Mouse (Mus musculus) left cerebral cortex, postnatal 25 days (tissue): Measurements from ENCODE around the gene Gde1. TPM values are rescaled to one million over a fixed set of nuclear protein-coding genes. Genes with fewer than 3 reads are reported as not detected.
A peak's percentile ranks its signal among the peaks of the same experiment; 100 is the strongest.

Source experiments
- DNase-seq, 2 experiments: peaks; one replicate each; pipeline ENCODE4 v3.0.0; 2022; ENCODE audit warnings: low spot score in 2 of 2, mixed read lengths in 1 of 2
- intact Hi-C: fragments of 180-260 bp; cut with DNase I; formaldehyde crosslinking; loops from one replicate; pipeline ENCODE4 v1.15.1; 2025
- total RNA-seq, 2 experiments: library from RNA; stranded (reverse); gene quantifications; 2 replicates each; pipeline ENCODE4 v1.2.3; 2021

Gene Gde1
- total RNA-seq = 100 to 1,000 TPM; 288 TPM

DNA sequence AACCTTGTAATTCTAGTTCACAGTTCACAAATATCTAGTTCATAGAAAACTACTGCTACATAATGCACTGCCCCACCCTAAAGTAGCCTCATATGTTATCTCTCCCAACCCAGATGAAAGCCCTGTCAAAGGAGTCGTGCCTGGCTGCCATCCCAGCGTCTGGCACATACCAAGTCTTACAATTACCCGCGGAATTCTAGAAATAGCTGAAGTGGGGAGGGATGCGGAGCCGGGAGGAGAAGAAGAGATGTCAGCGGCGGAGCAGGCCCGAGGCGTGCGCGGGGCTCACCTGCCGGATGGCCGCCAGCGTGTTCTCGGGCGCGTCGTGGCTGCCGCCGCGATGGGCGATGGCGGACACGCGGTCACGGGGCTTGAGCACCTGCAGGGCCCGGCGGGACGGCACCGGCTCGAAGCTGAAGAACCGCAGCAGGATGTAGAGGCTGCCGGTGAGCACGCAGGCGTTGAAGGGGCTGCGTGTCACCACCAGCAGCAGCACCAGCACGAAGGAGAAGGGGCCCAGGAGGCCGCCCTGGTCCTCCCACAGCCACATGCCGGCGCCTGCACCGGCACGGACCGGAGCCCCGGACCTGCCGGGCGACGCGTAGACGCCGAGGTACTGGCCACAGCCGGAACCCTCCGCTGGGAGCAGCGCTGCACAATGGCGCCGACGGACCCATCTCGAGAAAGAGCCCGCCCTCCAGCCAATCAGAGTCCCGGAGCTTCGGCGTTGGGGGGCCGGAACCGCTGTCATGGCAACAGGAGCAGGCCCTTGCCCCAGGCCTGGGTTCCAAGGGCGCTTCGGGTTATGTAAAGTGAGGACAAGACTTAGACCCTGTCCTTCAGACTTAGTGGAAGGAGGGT lies at the start of gene Gde1:
Gene Gde1 (minus strand): TSS at position 678 of the 861 bp plus-strand sequence.
- DNase-seq = peak; percentile 95 to 96
- intact Hi-C loops = no loop called here

DNA sequence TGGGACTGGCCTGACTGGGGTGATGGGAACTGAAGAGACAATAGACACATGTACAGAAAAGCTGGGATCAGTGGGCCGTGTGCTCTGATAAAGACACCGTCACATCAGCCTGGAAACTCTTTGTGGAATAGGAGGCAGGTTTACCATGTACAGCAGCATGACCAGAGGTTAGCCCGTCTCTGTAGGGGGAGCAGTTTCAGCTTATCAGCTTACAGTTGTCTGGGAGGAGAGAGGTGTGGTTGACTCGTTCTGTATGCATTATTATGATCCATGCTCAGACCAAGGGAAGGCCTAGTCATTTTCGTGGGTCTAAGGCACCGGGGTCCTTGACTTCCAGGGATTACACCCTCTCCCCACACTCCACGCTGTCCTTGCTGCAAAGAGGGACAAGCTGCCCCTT lies 46.0 kb upstream of the Gde1 start:
- no peak for DNase-seq
- intact Hi-C loops = no loop called here

DNA sequence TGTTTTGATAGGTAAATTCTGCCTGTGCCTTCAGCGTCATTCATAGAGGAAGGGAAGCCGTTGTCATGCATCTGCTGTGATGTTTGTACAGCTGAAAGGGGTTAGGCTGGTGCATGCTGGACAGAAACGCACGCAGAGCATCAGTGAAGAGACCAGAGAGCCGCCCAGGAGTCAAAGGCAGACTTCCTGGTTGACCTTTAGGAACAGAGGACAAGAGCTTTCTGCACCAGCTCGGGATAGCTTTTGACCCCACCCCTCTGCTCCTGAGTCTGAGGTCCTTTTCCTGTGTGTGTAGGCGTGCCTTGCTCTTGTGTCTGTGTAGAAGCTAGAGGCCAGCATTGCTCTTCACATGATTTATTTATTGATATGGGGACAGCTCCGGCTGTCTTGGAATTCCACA lies 44.1 kb upstream of the Gde1 start:
- intact Hi-C loops = no loop called here

DNA sequence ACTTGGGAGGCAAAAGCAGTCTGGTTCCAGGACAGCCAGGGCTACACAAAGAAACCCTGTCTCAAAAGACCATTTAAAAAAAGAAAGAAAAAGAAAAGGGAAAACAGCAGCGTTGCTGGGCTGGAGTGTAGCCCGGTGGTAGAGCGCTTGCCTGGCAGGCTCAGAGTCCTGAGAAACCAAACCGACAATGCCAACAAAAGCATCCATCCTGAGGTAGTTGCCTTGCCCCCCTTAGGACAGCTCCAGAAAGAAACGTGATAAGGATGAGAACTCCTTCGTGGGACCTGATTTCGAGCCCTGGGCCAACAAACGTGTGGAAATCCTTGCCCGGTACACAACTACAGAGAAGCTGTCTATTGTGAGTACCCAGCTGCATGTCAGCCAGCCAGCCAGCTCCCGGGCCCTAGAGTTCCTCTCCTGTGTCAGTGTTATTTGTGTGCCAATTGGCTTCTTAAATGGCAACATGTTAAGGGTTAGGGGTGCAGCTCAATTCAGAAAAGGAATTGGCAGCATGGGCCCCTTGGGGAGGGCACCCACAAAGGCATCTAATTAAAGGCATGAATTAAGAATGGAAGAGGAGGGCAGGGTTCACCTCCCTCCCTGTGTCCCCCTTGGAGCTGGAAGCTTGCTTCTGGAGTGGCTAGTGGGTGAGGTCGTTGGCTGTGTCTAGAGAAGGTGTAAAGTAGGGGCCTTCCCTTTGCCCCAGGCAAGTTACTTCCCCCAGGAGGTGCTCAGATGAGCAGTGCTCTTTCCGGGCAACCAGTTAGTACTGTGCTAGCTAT lies 42.5 kb upstream of the Gde1 start:
- peak in 1 of 2 experiments; percentile 45 for DNase-seq
- intact Hi-C loops = no loop called here

More for the DNA sequence above, 44.1 kb upstream of the Gde1 start:
- DNase-seq = no peak

DNA sequence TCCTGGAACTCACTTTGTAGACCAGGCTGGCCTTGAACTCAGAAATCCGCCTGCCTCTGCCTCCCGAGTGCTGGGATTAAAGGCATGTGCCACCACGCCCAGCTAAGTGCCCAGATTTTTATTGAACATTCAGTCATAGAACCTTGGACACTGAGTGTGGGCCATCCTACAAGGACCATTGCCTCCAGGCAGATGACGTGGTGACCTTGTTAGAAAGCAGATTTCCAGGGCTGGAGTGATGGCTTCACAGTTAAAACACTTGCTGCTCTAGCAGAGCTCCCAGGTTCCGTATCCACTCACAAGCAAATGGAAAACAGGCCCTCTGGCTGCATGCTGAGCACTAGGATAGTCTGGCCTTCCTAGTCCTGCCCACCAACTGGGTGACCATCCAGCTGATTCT lies 39.2 kb upstream of the Gde1 start:
- no peak for DNase-seq
- intact Hi-C loops = no loop called here

DNA sequence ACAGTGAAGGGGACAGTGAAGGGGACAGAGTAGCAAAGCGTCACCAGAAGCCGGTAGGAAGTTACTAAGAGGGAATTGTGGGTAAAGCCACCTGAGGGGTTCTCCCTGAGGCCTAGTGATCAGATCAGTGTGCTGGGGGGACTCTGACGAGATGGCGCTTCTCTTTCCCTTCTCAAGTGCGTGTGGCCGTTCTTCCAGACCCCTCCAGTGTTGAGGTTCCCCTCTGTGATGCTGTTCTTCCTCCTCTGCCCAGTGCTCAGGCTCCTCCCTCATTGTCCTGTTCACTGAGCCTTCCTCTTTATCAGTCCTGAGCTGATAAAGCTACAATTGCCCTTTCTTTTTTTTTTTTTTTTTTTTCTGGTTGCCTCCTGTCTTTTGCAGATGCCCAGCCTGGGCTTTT lies 36.7 kb upstream of the Gde1 start:
- no peak for DNase-seq
- intact Hi-C loops = no loop called here

DNA sequence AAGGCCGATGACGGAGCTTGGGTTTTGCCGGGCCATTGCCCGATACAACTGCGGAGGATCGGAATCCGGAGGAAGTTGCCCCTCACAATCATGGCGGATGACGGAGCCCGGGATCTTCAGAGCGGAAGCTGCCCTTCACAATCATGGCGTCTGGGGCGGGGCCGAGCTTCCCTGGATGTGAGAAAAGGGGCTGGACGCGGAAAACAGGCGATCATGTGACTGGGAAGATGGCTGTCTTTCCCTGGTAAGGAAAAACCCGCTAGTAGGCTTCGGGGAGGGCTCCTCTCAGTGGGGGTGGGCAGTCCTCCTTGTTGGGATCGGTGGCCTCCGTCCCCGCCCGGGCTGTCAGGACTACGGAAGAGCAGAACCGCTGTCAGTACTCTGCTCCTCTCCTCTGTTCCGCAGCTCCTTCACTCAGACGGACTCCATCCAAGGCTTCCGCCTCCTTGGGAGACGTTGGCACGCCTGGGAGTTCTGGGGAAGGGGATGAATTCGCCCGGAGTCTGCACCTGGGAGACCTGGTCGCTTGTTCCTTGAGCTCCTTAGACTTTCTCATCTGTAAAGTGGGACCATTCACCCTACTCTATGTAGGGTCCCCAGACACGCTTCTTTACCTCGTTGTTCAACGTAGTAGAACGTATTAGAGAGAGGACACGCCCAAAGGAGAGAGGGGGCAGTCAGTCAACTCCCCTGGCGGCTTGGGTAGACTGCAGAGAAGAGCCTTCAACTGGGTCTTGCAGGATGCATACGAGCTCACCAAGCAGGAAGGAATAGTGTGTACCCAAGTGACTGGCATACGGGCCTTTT lies 35.2 kb upstream of the Gde1 start:
- intact Hi-C loops = no loop called here
- DNase-seq = peak; percentile 95 to 98

DNA sequence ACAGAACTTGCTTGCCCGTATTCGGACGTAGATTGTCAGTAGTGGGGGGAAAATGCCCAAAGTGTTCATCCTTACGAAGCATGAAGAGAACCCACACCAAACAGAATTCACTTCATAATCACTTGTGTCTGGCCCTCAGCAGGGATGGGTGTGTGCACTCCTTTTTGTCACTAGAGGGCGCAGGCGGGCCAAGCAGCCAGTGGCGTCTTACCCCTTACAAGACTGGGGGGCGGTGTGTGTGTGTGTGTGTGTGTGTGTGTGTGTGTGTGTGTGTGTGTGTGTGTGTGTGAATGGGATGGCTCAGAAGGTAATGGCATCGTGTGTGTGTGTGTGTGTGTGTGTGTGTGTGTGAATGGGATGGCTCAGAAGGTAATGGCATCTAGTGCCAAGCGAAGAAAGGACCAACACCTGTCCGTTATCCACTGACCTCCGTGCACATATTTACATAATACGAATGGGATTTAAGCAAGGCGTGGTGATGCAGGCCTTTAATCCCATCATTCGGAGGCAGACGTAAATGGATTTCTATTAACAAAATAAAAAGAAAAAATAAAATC lies 34.5 kb upstream of the Gde1 start, which contains the start of gene Vps35l:
Gene Vps35l (plus strand): TSS at position 252 of the 557 bp plus-strand sequence.
- intact Hi-C loops = no loop called here
- DNase-seq = peak; percentile 78 to 89

DNA sequence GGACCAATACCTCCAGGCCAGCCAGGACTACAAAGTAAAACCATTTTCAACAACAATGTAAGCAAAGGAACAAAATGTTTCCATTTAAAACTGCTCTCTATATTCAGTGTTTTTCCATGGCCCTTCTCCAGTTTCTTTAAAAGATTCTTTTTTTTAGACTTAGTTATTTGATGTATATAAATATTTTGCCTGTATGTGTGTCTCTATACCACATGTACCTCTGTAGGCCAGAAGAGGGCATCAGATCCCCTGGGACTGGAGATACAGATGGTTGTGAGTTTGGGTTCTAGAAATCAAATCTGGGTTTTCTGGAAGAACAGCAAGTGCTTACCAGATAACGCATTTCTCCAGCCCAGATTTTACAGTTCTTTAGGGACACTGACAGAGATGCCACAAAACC lies 33.2 kb upstream of the Gde1 start:
- peak in 1 of 2 experiments; percentile 32 for DNase-seq
- intact Hi-C loops = no loop called here

DNA sequence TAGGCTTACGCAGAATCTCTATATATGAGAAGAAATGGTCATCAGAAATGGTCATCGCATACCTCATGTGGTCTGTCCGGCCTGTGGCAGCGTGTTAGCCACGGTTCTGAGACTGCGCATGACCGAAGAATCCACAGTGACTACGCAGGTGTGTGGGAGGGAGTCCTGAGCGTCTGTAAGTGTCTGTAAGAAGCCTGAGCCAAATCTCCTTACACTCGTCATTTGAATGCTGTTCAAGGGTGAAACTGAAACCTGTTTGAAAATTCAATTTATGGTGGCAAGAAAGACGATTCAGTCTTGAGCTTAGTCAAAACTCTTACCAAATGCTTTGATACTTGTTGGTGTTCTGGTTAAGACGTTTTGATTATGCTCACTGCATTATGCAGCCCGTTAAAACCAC lies 27.6 kb upstream of the Gde1 start:
- DNase-seq = no peak
- intact Hi-C loops = no loop called here

DNA sequence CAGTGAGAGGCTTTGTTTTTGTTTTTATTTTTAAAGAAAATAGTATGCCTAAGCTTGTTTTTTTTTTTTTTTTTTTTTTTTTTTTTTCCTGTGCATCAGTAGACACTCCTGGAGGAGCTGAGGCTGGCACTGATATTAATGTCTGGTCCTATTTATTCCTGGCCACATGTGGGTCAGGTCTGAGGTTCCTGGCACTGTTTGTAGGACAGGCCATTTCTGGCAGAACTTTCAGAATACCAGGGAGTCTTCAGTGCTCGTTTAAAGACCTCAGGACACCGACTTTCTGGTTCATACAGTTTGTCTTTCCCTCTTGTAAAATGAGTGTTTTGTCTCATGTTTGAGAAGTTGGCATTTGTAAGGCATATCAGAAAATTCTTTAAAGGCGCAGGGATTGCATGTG lies 26.2 kb upstream of the Gde1 start:
- intact Hi-C loops = no loop called here
- DNase-seq = no peak

DNA sequence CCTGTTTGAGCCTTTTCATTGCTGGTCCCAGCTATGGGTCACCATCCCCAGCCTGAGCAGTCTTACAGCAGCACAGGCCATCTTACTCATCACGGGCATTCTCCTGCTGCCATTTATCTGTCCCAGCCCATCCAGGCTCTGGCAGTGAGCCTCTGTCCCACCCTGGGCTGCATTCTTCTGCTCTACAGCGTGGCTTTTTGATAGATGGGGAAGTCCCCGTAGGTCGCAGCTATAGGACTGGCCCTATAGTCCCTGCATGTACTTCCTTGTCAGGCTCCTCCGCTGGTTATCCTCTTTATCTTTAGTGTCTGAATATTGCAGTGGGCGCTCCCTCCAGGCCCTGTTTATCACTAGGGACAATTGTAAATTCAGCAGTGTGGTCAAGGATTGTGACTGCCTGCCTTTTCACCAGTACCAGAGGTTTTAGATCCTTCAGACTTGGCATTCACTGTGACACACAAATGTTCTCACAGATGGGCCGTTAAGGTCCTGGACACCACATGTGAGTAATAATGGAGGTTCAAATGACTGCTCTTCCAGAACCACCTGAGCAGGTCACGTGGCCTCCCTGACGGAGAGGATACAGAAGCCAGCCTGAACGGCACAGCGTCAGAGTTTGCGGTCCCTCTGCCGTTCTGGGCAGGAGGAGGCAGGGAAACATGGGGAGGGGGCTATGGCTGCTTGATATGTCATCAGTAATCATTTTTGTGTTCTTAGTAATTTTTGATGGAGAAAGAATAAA lies 23.4 kb upstream of the Gde1 start:
- intact Hi-C loops = no loop called here
- DNase-seq = no peak

DNA sequence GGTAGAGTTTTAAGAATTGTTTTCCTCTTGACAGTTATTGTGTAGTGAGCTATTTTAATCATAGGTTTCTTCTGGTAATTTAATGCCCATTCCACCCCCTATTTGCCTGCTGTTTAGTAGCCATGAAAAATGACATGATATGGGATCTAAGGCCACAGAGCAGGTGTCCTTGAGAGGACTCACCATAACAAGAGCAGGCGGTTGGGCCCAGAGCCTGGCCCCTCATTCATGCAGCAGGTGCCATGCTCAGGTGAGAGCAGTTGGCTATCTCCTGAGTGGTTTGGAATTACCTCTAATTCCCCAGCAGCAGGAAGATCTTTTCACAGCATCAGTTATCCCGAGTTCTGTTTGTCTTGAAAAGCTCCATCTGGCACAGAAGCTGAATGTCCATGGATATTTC lies 19.9 kb upstream of the Gde1 start:
- DNase-seq = no peak
- intact Hi-C loops = no loop called here

DNA sequence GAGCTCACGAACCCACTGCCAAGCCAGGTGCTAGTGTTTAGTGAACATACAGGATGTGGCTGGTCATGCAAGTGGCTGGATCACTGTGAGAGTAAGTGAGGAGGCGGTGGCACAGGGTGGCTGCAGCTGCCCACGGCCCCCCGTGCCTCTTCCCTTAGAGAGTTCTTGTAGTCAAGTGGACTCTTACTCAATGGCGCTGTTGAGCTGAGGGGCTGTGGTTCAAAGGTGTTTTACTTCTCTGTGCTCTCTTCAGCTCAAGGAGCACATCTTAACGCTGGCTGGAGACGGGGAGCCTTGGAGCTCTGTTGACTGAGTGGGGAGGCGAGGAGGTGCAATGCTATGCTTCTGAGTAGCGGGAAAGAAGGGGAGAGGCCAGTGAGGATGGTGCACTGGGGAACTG lies 18.3 kb upstream of the Gde1 start:
- no peak for DNase-seq

DNA sequence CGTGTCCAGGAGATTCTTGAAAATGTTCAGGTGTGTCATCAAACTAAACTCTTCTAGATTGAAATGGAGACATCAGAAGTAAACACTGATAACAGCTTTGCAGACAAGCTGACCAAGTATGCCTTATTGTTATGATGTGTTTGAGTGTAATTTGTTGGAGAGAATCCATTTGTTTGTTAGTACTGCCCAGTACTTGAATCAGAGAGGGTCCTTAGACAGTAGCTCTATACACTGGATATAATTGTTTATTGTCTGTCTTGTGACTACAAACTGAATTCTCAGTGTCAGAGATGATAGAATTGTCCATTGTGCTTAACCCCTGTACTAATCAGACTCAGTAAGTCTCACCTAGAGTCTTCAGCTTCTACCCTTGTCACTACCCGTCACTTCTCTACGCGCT lies 12.5 kb upstream of the Gde1 start:
- no peak for DNase-seq
- intact Hi-C loops = no loop called here

More for the DNA sequence above, 18.3 kb upstream of the Gde1 start:
- intact Hi-C loops = no loop called here

DNA sequence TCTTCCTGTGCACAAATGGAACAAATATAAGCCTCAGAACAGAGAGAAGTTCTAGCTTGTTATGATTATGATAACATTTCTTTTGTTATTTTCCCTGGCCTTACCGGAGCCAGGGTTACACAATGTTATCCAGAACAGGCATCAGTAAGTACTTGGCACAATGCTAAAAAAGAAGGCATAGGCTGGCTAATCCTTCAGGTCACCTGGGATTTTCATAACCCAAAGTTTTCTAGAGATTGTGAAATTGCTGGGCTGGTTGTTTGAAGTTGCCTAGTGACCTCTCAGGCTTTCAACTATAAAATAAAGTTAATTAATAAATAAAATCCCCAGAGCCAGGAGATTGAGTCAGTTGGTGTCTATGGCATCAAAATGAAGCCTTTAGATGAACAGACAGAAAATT lies 9.3 kb upstream of the Gde1 start:
- no peak for DNase-seq
- intact Hi-C loops = no loop called here

DNA sequence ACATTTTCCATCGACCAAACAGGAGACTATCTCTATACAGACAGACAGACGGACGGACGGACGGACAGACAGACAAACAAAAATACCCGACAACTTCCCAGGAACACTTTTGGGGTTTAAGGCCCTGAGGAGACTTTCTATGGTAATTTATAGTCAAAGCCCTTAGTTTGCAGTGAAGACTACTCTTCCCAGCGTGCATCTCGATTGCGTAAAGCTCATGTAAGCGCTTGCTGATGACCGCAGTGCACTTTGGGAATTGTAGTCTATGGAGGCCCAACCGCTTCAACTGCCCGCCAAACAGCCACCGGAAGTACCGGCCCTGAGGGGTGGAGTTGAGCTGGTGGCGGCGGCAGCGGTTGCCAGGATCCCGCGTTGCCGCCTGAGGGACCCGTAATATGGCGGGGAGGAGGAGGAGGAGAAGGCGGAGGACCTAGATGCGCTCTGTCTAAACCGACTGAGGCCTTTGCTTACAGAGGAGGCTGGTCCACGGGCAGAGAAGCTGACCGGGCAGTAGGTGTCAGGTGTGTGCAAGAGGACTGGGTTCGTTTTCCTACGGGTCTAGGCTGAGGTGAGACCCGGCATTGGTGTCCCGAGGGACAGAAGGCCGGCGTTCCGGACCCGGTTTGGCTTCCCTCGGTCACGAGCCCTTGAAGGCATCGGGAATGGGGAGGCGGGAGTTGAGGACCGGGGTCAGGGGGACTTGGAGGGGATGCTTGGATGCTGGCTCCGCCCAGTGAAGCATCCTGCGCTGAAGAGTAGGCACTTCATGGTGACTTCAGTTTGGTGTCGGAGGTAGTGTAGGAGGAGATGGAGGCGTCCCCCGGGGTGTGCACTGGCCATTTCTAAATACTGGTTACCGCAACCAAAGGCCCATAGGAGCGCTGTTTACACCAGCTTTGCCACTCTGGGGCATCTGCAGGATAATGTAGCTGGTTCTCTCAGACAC lies 6.9 kb upstream of the Gde1 start, which contains the start of gene Ccp110:
Gene Ccp110 (plus strand): TSS at position 325 of the 946 bp plus-strand sequence.
- peak; percentile 93 to 99 for DNase-seq
- intact Hi-C loops = no loop called here

DNA sequence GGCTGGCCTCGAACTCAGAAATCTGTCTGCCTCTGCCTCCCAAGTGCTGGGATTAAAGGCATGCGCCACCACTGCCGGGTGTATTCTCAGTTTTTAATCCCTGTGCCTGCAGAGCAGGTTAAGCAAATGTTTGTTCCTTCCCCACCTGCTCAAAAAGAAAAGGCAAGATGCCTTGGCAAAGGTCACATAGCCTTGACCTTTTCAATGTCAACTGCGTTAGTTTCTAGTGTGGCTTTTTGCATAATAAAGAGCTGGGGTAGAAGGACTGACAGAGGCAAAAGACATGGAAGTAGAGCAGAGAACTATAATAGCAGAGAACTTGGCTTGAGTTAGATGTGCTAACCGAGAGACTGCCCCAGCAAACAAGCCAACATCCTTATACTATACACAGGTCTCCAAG lies 5.2 kb upstream of the Gde1 start:
- intact Hi-C loops = no loop called here
- no peak for DNase-seq
